Mouse (Mus musculus) intestine, embryonic 14.5 days (tissue): ENCODE measurements around the gene Cdc14b. TPM values are rescaled to one million over a fixed set of nuclear protein-coding genes. Genes with fewer than 3 reads are reported as not detected.

Source experiments
- ATAC-seq: fragments of 200-750 bp; cut with Nextera tagmentation; replicated peaks from 2 replicates; pipeline ENCODE4 v1.8.0; 2017; ENCODE audit warnings: low read depth, moderate number of reproducible peaks, moderate TSS enrichment, moderate library complexity; ENCODE audit not compliant: low FRiP score, low TSS enrichment
- DNase-seq: peaks from one replicate; pipeline ENCODE4 v3.0.0-alpha.2; 2018; ENCODE audit warnings: low spot score
- H3K27ac ChIP-seq: fragments of 300-500 bp; sonication (generic); 2 replicates; pipeline ENCODE4 v1.5.1; 2014; ENCODE audit warnings: low read depth, mild to moderate bottlenecking, control low read depth
- H3K27me3 ChIP-seq: fragments of 300-500 bp; sonication (generic); replicated peaks from 2 replicates; pipeline ENCODE4 v1.6.1; 2014; ENCODE audit warnings: low read length, control low read depth; ENCODE audit not compliant: control insufficient read depth, insufficient read depth
- H3K36me3 ChIP-seq: fragments of 300-500 bp; sonication (generic); 2 replicates; pipeline ENCODE4 v1.6.1; 2014; ENCODE audit warnings: low read length, control low read depth; ENCODE audit not compliant: control insufficient read depth, insufficient read depth
- H3K4me1 ChIP-seq: fragments of 300-500 bp; sonication (generic); replicated peaks from 2 replicates; pipeline ENCODE4 v1.6.1; 2014; ENCODE audit warnings: low read length, control low read depth, mixed read lengths; ENCODE audit not compliant: control insufficient read depth, insufficient read depth
- H3K4me2 ChIP-seq: fragments of 300-500 bp; sonication (generic); 2 replicates; pipeline ENCODE4 v1.6.1; 2014; ENCODE audit warnings: low read length
- H3K4me3 ChIP-seq: fragments of 300-500 bp; sonication (generic); 2 replicates; pipeline ENCODE4 v1.5.1; 2014; ENCODE audit warnings: low read depth, low read length, control low read depth, mixed read lengths
- H3K9ac ChIP-seq: fragments of 300-500 bp; sonication (generic); 2 replicates; pipeline ENCODE4 v1.6.1; 2014; ENCODE audit warnings: mild to moderate bottlenecking, low read length
- H3K9me3 ChIP-seq: fragments of 300-500 bp; sonication (generic); 2 replicates; pipeline ENCODE4 v1.6.1; 2016; ENCODE audit warnings: low read length, control low read depth; ENCODE audit not compliant: control insufficient read depth
- WGBS: fragments of 180-500 bp; shearing (Covaris S2); extraction: QIAGEN DNeasy Blood & Tissue Kit; methylation state at CpG from one replicate; pipeline ENCODE4 v1.1.7; 2014; 5-methylcytosine and 5-hydroxymethylcytosine counted together
- polyA plus RNA-seq: library from polyadenylated mRNA; unstranded; fragments of >200 nt; fragmentation: Nextera tagmentation; extraction: Ambion mirVana; gene quantifications from 2 replicates; pipeline ENCODE4 v1.2.1, GENCODE M21; 2014

Gene Cdc14b
- polyA plus RNA-seq, 1 experiment from 2014 or later, result 19.2 TPM

DNA sequence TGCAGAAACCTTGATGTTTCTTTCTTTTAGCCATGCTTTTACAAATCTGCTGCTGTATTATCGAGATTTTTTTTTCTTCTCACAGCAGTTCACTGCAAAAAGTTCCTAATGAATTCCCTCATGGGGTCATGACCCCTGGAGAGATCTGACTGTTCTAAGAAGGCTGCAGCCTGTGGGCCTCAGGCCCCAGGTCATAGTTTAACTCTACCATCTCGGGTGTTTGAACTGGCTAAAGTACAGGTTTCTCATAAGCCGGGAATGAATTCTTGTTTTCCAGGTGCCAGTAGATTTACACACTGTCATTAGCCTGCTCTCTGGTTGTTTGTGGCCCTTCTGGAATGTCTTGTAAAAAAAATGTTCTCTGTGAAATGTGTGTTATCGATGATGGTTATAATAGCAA is 11.7 kb upstream of the Cdc14b start:
- DNase-seq (no peak), ATAC-seq (no peak)
- H3K9me3 ChIP-seq, result 0 out of 2 replicates have a peak, but pooled peaks cover 4% of the 10 kb centered on the region
- H3K9ac ChIP-seq, result no peak overlapping the region
- H3K36me3 ChIP-seq, result peaks cover 4% of the 10 kb centered on the region; the same call in 1 of the 2 replicates
- H3K27me3 ChIP-seq, result no peaks in the 10 kb centered on the region
- no peak overlapping the region for H3K27ac ChIP-seq
- H3K4me1 ChIP-seq, result no peaks in the 10 kb centered on the region
- H3K4me3 ChIP-seq, result no peak overlapping the region
- WGBS, result 41% methylated on average over 4 of the region's 4 CpGs
- H3K4me2 ChIP-seq, result no peak overlapping the region

DNA sequence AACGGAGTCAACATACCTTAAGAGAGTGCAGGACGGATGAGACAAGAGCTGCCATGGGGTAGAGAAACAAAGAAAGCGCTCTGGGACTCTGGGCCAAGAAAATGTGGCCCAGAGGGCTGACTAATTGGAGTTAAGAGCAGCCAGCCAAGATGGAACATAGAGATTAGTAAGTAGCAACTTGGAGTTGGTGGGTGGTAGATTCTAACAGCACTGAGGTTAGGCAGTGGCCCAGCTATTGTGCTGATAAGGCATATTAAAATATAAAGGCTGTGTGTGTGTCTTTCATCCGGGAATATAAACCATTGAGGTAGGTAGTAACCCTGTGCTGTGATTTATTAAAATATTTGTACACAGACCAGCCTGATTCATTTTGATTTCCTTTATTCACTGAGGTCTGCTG is 11.2 kb upstream of the Cdc14b start:
- no peak for DNase-seq

DNA sequence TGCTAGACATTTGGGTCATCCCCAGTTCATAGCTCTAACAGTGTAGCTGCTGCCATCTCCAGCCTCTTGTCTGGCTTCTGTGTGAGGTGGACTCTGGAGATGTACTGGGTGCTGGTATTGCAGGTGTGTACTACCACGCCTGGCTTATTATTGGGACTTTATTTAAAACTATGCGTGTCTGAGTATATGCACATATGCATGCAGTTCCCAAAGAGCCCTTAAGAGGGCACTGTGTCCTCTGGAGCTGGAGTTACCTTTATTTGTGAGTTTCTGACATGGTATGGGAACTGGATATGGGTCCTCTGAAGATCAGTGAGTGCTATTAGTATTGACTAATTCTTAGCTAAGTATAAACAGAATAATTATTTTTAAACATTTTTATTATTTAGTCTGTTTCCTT is 9.6 kb upstream of the Cdc14b start:
- H3K9me3 ChIP-seq, result 0 out of 2 replicates have a peak, but pooled peaks cover 4% of the 10 kb centered on the region
- H3K4me3 ChIP-seq, result no peak overlapping the region
- no peaks in the 10 kb centered on the region for H3K4me1 ChIP-seq
- ATAC-seq (no peak), DNase-seq (no peak)
- H3K9ac ChIP-seq, result no peak overlapping the region
- 93% methylated on average over 2 of the region's 2 CpGs for WGBS
- H3K4me2 ChIP-seq, result no peak overlapping the region
- H3K27me3 ChIP-seq, result no peaks in the 10 kb centered on the region
- no peaks in the 10 kb centered on the region for H3K36me3 ChIP-seq
- no peak overlapping the region for H3K27ac ChIP-seq

More for the DNA sequence above, 11.2 kb upstream of the Cdc14b start:
- Histone ChIP-seq H3K9ac (no peak overlapping the region), H3K9me3 (0 out of 2 replicates have a peak, but pooled peaks cover 4% of the 10 kb centered on the region), H3K36me3 (0 out of 2 replicates have a peak, but pooled peaks cover under 1% of the 10 kb centered on the region), H3K27ac (no peak overlapping the region), H3K4me3 (no peak overlapping the region), H3K4me2 (no peak overlapping the region), H3K4me1 (no peaks in the 10 kb centered on the region), H3K27me3 (no peaks in the 10 kb centered on the region)
- no peak for ATAC-seq
- WGBS, result 62% methylated on average over 4 of the region's 4 CpGs

DNA sequence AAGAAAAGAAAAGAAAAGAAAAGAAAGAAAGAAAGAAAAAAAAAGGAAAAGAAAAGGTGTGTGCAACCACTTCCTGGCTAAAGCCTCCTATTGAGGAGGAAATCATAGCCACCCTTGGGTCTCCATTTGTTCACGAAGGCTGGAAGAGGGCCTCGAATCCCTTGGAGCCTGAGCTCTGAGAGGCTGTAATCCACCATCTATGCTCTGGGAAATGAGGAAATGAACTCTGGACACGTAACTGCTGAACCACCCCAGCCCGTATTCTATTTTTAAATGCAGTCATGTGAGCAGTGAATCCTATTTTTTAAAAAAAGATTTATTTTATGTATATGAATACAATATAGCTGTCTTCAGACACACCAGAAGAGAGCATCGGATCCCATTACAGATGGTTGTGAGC is 5.8 kb upstream of the Cdc14b start:
- Histone ChIP-seq H3K4me2 (no peak overlapping the region), H3K9me3 (0 out of 2 replicates have a peak, but pooled peaks cover 4% of the 10 kb centered on the region), H3K36me3 (no peaks in the 10 kb centered on the region), H3K27ac (no peak overlapping the region), H3K27me3 (no peaks in the 10 kb centered on the region), H3K4me1 (no peaks in the 10 kb centered on the region), H3K4me3 (no peak overlapping the region), H3K9ac (no peak overlapping the region)
- DNase-seq (no peak), ATAC-seq (no peak)
- 86% methylated on average over 5 of the region's 5 CpGs for WGBS

DNA sequence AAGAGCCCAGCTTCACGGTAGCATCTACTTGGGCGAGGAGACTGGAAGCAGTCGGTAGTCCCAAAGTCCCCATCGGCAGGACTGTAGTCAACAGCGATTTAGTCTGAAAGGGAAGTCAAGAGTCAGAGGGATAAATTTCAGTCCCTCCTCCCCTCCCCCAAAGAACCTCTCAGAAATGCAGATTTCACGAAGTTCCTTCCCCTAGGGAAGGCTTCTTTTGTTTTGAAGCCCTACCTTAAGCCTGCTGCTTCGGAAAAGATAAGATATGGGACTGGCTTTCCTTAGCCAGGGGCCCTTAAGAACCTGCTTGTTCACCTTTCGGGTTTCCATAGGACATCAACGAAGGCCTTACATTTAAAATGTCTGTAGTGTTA is 651 bp upstream of the Cdc14b start:
- Histone ChIP-seq H3K27me3 (no peaks in the 10 kb centered on the region; the same call in 1 of the 2 replicates), H3K9me3 (no peaks in the 10 kb centered on the region), H3K4me3 (peak overlapping the region; percentile 80), H3K27ac (no peak overlapping the region), H3K4me2 (peak overlapping the region; percentile 100), H3K9ac (peak overlapping the region; percentile 56), H3K36me3 (no peaks in the 10 kb centered on the region), H3K4me1 (peaks cover 5% of the 10 kb centered on the region; the same call in 1 of the 2 replicates)
- ATAC-seq (no peak), DNase-seq (no peak)
- 18% methylated on average over 9 of the region's 9 CpGs for WGBS

DNA sequence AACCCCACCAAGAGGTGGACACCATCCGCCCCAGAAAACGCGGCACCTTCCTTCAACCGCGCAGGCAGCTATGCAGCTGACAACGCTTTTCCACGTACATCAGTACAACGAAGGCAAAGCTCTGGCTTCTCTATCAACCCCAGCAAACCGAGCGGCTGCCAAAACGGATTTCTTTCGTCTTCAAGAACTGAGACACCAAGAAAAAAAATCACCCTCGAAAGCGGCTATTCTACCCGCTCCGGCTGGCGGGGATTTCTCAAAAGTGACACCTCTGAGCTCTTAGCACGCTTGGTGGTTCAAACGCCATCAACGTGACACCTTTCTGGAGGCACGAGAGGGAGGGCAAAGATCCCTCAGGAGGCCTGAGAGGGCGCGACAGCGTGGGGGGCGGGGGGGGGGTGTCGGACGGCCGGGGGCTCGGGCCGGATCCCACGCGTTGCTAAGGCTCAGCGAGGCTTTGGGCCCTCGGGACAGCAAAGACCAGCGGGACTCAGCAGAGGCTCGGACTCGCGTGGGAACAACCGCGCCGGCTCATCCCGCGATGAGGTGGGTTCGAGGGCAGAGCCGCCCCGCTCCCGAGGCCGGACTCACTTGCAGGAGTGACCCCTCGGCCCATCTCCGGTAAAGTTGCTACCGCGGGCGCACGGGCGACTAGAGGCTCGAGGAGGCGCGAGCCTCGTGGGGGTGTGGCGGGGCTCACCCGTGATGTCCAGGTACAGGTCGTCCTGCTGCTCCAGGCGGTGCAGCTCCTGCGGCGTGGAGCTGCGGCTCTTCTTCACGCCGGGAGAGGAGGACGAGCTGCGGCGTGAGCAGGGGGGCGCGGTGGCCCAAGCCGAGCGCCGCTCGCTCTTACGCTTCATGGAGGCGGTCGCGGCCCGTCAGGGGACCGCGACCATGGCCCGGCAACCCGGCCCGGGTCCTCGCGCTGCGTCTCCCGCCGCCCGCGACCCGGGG is 922 bp downstream of the Cdc14b start:
- Histone ChIP-seq H3K27ac (no peak overlapping the region), H3K4me2 (peak overlapping the region; percentile 100), H3K9ac (peak overlapping the region; percentile 56), H3K9me3 (no peaks in the 10 kb centered on the region), H3K36me3 (no peaks in the 10 kb centered on the region), H3K4me3 (peak overlapping the region; percentile 80), H3K27me3 (no peaks in the 10 kb centered on the region; the same call in 1 of the 2 replicates), H3K4me1 (peaks cover 5% of the 10 kb centered on the region; the same call in 1 of the 2 replicates)
- under 1% methylated on average over 90 of the region's 95 CpGs for WGBS
- ATAC-seq (peak; percentile 71), DNase-seq (peak; percentile 84)

DNA sequence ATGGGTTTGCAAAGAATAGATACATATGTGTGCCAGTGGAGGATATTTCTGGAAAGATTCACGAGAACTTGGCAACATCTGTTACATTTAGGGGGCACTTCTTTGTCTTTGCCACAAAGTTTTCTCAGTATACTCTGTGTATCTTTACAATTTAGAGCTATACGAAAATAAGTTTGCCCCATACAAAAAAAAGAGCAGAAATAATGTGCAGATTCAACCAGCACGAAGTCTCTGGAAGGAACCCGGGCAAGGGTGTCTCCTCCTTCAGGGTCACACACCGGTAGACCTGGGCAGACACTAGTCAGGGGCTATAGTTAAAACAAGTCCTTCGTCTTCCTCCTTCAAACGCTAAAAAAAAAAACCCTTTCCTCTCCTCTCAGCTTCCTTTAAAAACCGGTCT is 1.7 kb downstream of the Cdc14b start:
- DNase-seq (no peak), ATAC-seq (no peak)
- no peaks in the 10 kb centered on the region for H3K36me3 ChIP-seq
- peak overlapping the region; percentile 80 for H3K4me3 ChIP-seq
- no peak overlapping the region for H3K9ac ChIP-seq
- peaks cover 5% of the 10 kb centered on the region; the same call in 1 of the 2 replicates for H3K4me1 ChIP-seq
- no peaks in the 10 kb centered on the region; the same call in 1 of the 2 replicates for H3K27me3 ChIP-seq
- H3K4me2 ChIP-seq, result peak overlapping the region; percentile 100
- 40% methylated on average over 8 of the region's 8 CpGs for WGBS
- H3K9me3 ChIP-seq, result no peaks in the 10 kb centered on the region
- no peak overlapping the region for H3K27ac ChIP-seq

DNA sequence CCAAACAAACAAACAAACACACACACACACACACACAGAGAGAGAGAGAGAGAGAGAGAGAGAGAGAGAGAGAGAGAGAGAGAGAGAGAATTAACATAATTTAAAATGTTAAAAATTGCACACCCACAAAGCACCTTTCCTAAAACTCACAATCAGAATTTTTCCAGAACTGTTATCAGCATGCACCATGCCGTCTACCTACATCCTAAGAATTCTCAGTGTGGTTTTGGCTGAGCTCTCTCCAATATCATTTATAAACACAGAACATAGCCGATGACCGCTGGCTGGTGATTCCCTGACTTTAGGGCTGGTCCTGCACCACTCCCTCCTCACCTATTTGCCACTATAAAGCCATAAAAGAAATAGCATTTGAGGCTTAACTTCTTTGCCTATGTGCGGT is 6.7 kb downstream of the Cdc14b start:
- DNase-seq (no peak), ATAC-seq (no peak)
- Histone ChIP-seq H3K4me2 (no peak overlapping the region), H3K27me3 (no peaks in the 10 kb centered on the region; the same call in 1 of the 2 replicates), H3K36me3 (no peaks in the 10 kb centered on the region), H3K27ac (no peak overlapping the region), H3K4me1 (peaks cover 1% of the 10 kb centered on the region; the same call in 1 of the 2 replicates), H3K4me3 (no peak overlapping the region), H3K9ac (no peak overlapping the region), H3K9me3 (no peaks in the 10 kb centered on the region)
- WGBS, result 52% methylated on average over 4 of the region's 4 CpGs
